Mouse (Mus musculus) E14TG2a.4 (cell line): ENCODE measurements around the gene Reps2.
A peak's percentile ranks its signal among the peaks of the same experiment; 100 is the strongest.

Experiments
- CTCF ChIP-seq: conservative IDR thresholded peaks from 2 replicates; pipeline ENCODE4 v1.5.1; 2014; ENCODE audit warnings: low read length
- NANOG ChIP-seq: IDR thresholded peaks from 2 replicates; pipeline ENCODE4 v1.6.1; 2014; ENCODE audit warnings: borderline replicate concordance, low read length, mixed read lengths
- POU5F1 ChIP-seq: IDR thresholded peaks from 2 replicates; pipeline ENCODE4 v1.6.1; 2014; ENCODE audit warnings: low read length, borderline replicate concordance

DNA sequence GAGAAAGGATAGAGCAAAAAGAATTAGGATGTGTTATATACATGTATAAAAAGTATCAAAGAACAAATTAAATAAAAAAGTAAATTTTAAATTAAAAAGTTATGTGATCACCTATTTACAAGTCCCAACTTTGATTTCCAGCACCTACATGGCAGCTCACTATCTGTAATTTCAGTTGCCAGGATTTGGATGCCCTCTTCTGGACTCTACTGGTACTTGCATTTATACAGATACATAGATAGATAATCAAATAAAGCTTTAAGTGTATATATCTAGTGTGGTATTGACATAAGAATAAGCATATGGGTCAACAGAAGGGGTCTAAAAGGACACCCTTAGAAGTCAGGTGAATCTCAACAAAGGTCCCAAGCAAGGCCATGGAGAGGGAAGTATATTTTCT lies 155.7 kb downstream of the Reps2 start:
- TF ChIP-seq CTCF (0 out of 2 replicates have a peak, but pooled peaks have one; percentile 13), NANOG (no peak), POU5F1 (no peak)
